Mouse (Mus musculus) stomach, embryonic 14.5 days (tissue): ENCODE data around the gene Rtkn. TPM values are rescaled to one million over a fixed set of nuclear protein-coding genes. Genes with fewer than 3 reads are reported as not detected.

ENCODE experiments used
- ATAC-seq: fragments of 200-750 bp; cut with Nextera tagmentation; 2 replicates; pipeline ENCODE4 v1.8.0; 2017; ENCODE audit warnings: low read depth, moderate TSS enrichment; ENCODE audit not compliant: insufficient number of reproducible peaks, insufficient read depth, low FRiP score
- H3K27ac ChIP-seq: fragments of 300-500 bp; sonication (generic); 2 replicates; pipeline ENCODE4 v1.5.1; 2014; ENCODE audit warnings: mild to moderate bottlenecking, low read length, moderate library complexity, mixed read lengths
- H3K27me3 ChIP-seq: fragments of 300-500 bp; sonication (generic); 2 replicates; pipeline ENCODE4 v1.6.1; 2014; ENCODE audit warnings: low read length, control low read depth, mixed read lengths; ENCODE audit not compliant: control insufficient read depth, insufficient read depth
- H3K36me3 ChIP-seq: fragments of 300-500 bp; sonication (generic); 2 replicates; pipeline ENCODE4 v1.6.1; 2014; ENCODE audit warnings: mild to moderate bottlenecking, control low read depth, low read length, moderate library complexity, mixed read lengths; ENCODE audit not compliant: control insufficient read depth, insufficient read depth
- H3K4me1 ChIP-seq: fragments of 300-500 bp; sonication (generic); 2 replicates; pipeline ENCODE4 v1.6.1; 2014; ENCODE audit warnings: low read length, control low read depth, mixed read lengths; ENCODE audit not compliant: control insufficient read depth, insufficient read depth
- H3K4me2 ChIP-seq: fragments of 300-500 bp; sonication (generic); replicated peaks from 2 replicates; pipeline ENCODE4 v1.6.1; 2014; ENCODE audit warnings: low read depth, low read length, control low read depth
- H3K4me3 ChIP-seq: fragments of 300-500 bp; sonication (generic); 2 replicates; pipeline ENCODE4 v1.5.1; 2014; ENCODE audit warnings: low read depth, low read length, control low read depth
- H3K9ac ChIP-seq: fragments of 300-500 bp; sonication (generic); replicated peaks from 2 replicates; pipeline ENCODE4 v1.6.1; 2014; ENCODE audit warnings: low read depth, mild to moderate bottlenecking, control low read depth, low read length, moderate library complexity, mixed read lengths
- H3K9me3 ChIP-seq: fragments of 300-500 bp; sonication (generic); 2 replicates; pipeline ENCODE4 v1.6.1; 2016; ENCODE audit warnings: low read depth, low read length, control low read depth; ENCODE audit not compliant: control insufficient read depth
- WGBS: fragments of 180-500 bp; shearing (Covaris S2); extraction: QIAGEN DNeasy Blood & Tissue Kit; methylation state at CpG from one replicate; pipeline ENCODE4 v1.1.7; 2014; 5-methylcytosine and 5-hydroxymethylcytosine counted together
- polyA plus RNA-seq: library from polyadenylated mRNA; unstranded; fragments of >200 nt; fragmentation: Nextera tagmentation; extraction: Ambion mirVana; gene quantifications from 2 replicates; pipeline ENCODE4 v1.2.1, GENCODE M21; 2014

Gene Rtkn
- polyA plus RNA-seq, 1 experiment from 2014 or later = 19.2 TPM

DNA sequence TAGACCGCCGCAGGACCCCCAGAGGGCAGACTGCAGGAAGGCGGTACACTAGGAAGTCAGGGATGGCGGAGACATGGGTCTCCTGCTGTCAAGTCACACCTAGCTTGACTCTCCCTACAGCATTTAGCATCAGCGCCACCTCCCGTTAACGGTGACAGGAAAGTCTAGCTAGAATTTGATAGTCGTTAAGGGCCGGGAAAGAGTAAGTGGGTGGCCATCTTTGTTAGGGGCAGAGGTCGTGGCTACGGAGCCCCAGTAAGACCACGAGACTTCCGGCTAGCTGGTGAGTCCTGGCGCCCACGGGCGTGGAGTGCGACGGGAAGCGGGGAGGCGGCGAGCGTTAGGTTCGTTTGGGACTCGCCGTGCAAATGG lies 34.0 kb upstream of the Rtkn start, which contains the start of the genes Ccdc142 and Gm42688:
Ccdc142 (plus strand) TSS at position 286 of the 372 bp plus-strand sequence.
Gm42688 (plus strand) TSS at position 302 of the 372 bp plus-strand sequence.
- under 1% methylated on average over 25 of the region's 25 CpGs for WGBS
- Histone ChIP-seq H3K9ac (peak within 1 kb of the TSS; percentile 57), H3K4me1 (peaks cover 10% of the 10 kb centered on the region; the same call in 1 of the 2 replicates), H3K27me3 (no peaks in the 10 kb centered on the region), H3K9me3 (no peaks in the 10 kb centered on the region), H3K4me2 (peak within 1 kb of the TSS; percentile 91), H3K36me3 (no peaks in the 10 kb centered on the region), H3K4me3 (peak within 1 kb of the TSS; percentile 72), H3K27ac (peak within 1 kb of the TSS; percentile 81)
- ATAC-seq = peak; percentile 87

DNA sequence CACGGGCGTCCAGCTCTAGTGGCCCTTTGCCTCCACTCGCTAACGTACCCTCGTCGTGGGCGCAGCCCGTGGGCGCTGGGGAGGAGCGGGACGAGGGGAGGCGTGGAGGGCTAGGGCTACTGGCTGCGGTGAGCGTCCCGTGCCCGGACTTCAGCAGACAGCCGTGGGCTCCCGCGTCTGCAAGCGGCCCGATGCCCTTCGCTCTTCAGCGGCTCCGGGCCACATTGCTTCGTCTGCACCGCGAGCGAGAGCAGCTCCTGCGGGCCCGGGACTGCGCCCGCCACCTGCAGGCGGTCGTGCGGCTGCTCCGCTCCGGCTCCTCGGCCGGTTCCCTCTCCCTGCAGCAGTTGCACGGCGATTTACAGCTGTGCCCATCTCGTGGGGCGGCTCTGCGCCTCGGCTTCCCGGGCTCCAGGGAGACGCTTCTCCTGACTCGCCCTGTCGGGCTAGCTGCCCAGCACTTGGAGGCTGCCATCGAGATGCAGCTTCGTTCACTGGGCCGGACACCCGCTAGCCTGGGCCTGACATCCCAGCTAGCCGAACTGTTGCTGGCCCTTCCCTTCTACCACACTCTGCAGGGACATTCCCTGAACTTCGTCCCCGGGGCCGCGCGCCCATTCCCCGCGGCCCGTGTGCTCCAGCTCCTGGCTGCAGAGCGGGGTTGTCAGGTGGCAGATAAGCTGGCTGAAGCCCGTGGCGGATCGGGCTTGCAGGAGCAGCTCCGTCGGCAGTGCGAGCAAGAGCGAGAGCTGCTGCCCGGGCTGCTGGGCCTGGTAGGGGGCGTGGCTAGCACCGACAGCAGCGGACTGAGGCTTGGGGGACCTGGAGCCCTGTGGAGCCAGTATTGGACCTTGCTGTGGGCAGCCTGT lies 33.3 kb upstream of the Rtkn start:
- peak; percentile 80 for ATAC-seq
- H3K4me3 ChIP-seq = peak overlapping the region; percentile 72
- no peaks in the 10 kb centered on the region for H3K9me3 ChIP-seq
- H3K4me2 ChIP-seq = peak overlapping the region; percentile 91
- peak overlapping the region; percentile 81 for H3K27ac ChIP-seq
- no peaks in the 10 kb centered on the region for H3K36me3 ChIP-seq
- under 1% methylated on average over 74 of the region's 74 CpGs for WGBS
- H3K4me1 ChIP-seq = peaks cover 10% of the 10 kb centered on the region; the same call in 1 of the 2 replicates
- peak overlapping the region; percentile 57 for H3K9ac ChIP-seq
- no peaks in the 10 kb centered on the region for H3K27me3 ChIP-seq

GRCm38 (mm10) chr6:83103130-83103650 lies 32.1 kb upstream of the Rtkn start:
- 35% methylated on average over 11 of the region's 11 CpGs for WGBS
- Histone ChIP-seq H3K4me3 (no peak overlapping the region), H3K4me2 (0 out of 2 replicates have a peak overlapping the region, but pooled peaks have one; percentile 91), H3K27me3 (no peaks in the 10 kb centered on the region), H3K9me3 (no peaks in the 10 kb centered on the region), H3K4me1 (peaks cover 15% of the 10 kb centered on the region), H3K27ac (no peak overlapping the region), H3K9ac (no peak overlapping the region), H3K36me3 (no peaks in the 10 kb centered on the region)
- no peak for ATAC-seq

GRCm38 (mm10) chr6:83104158-83104557 lies 31.1 kb upstream of the Rtkn start:
- 78% methylated on average over 4 of the region's 4 CpGs for WGBS
- Histone ChIP-seq H3K36me3 (no peaks in the 10 kb centered on the region), H3K4me2 (no peak overlapping the region), H3K27me3 (no peaks in the 10 kb centered on the region), H3K27ac (no peak overlapping the region), H3K9ac (no peak overlapping the region), H3K4me3 (no peak overlapping the region), H3K9me3 (no peaks in the 10 kb centered on the region), H3K4me1 (peaks cover 19% of the 10 kb centered on the region)
- ATAC-seq = no peak

DNA sequence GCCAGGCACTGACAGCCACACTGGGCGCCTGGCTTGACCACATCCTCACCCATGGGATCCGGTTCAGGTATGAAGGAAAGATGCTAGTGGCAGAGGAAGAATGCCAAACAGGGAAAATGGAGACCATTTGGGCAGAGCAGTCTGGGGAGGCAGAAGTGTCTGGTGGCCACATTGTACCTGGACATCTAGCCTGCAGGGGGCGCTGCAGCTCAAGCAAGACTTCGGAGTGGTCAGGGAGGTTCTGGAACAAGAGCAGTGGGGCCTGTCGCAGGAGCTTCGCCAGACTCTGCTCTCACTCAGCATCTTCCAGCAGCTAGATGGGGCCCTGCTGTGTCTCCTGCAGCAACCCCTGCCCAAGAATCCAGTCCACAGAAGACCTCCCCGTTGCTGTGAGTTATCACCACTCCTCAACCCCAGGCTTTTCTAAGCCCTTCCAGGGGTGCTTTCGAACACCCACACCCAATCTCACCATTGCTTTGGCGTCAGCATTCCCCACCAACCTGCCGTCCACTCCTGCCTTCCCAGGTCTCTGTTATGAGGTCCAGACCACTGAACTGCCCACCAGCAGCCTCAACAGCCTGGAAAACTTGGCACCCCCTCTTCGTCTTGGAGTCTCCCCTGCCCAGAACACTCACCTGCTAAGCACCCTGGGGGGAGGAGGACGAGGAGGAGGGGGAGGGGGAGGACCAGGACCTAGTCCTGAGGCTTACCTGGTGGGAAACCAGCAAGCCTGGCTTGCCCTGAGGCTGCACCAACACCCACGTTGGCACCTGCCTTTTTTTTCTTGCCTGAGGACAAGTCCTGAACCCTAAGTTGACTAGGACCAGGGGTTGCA lies 27.5 kb upstream of the Rtkn start:
- 36% methylated on average over 13 of the region's 13 CpGs for WGBS
- no peak overlapping the region for H3K27ac ChIP-seq
- peak overlapping the region; percentile 96; the same call in 1 of the 2 replicates for H3K4me3 ChIP-seq
- H3K9me3 ChIP-seq = no peaks in the 10 kb centered on the region
- H3K9ac ChIP-seq = peak overlapping the region; percentile 94; the same call in 1 of the 2 replicates
- peaks cover 22% of the 10 kb centered on the region for H3K4me1 ChIP-seq
- H3K4me2 ChIP-seq = peak overlapping the region; percentile 87
- peaks cover 4% of the 10 kb centered on the region; the same call in 1 of the 2 replicates for H3K36me3 ChIP-seq
- ATAC-seq = 0 out of 2 replicates have a peak, but pooled peaks have one; percentile 31
- no peaks in the 10 kb centered on the region for H3K27me3 ChIP-seq

DNA sequence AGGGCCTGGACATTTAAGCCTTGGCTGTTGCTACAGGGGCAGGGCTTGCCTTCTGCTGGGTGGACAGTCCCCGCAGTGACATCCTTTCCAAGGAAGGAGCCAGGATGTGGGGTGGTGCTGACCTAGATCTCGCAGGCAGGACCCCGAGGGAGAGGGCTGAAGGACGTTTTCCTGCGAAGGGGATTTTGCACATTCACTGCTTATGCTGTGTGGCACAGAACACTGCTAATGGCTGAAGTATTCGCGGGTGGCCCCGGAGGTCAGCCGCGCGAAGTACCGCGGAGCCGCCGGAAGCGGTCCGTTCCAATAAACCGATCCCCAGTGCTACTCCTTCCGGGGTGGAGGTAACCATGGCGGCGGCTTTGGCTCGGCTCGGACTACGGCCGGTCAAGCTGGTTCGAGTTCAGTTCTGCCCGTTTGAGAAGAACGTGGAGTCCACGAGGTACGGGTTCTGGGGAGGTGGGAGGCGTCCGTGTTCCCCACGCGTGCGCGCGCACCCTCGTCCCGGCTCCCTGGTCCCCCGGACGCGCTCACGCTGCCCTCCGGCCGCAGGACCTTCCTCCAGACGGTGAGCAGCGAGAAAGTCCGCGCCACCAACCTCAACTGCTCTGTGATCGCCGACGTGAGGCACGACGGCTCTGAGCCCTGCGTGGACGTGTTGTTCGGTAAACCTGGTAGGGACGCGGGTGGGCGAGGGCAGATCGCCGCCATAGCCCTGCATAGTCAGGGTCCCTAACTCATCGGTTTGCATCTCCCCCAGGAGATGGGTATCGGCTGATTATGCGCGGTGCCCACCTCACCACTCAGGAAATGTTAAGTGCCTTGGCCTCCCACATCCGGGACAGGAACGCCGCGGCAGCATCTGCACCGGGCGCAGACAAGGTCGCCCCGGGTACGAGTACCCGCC lies 26.2 kb upstream of the Rtkn start, which contains the start of gene Mrpl53:
Mrpl53 (plus strand) TSS at position 279 of the 907 bp plus-strand sequence.
- Histone ChIP-seq H3K36me3 (peaks cover 4% of the 10 kb centered on the region; the same call in 1 of the 2 replicates), H3K9ac (peak within 1 kb of the TSS; percentile 94), H3K27me3 (no peaks in the 10 kb centered on the region), H3K4me1 (peaks cover 17% of the 10 kb centered on the region), H3K9me3 (no peaks in the 10 kb centered on the region), H3K27ac (peak within 1 kb of the TSS; percentile 78), H3K4me2 (peak within 1 kb of the TSS; percentile 87), H3K4me3 (peak within 1 kb of the TSS; percentile 96)
- peak; percentile 83 for ATAC-seq
- under 1% methylated on average over 76 of the region's 76 CpGs for WGBS

DNA sequence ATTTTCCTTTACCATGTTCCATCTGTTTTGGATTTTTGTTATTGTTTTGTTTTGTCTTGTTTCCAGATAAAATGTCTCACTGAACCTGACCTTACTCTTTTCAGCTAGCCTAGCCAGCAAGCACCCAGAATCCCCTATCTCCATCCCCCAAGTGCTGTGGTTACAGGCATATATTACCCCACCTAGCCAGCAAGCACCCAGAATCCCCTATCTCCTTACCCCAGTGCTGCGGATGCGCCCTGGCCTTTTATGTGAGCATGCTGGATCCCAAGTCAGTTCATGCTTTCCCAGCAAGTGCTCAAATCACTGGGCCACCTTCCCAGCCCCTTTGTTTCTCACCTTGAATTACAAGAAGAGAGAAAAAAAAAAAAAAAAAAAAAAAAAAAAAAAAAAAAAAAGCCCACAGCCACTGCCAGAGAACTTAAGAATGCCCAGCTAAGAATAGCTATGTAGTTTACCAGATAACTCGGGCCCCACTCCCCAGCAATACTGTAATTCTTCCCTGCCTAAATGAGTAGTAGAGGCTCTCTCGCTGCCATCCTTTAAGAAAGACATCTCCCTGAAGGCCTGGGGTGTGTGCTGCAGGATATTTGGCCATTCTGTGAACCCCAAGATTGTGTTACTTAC lies 23.6 kb upstream of the Rtkn start:
- Histone ChIP-seq H3K36me3 (peaks cover 4% of the 10 kb centered on the region; the same call in 1 of the 2 replicates), H3K4me3 (no peak overlapping the region), H3K4me2 (no peak overlapping the region), H3K9me3 (no peaks in the 10 kb centered on the region), H3K4me1 (peaks cover 26% of the 10 kb centered on the region), H3K9ac (no peak overlapping the region), H3K27ac (no peak overlapping the region), H3K27me3 (no peaks in the 10 kb centered on the region)
- WGBS = 87% methylated on average over 4 of the region's 4 CpGs
- ATAC-seq = no peak
